Mouse (Mus musculus) MEL (cell line): Measurements from ENCODE around the gene Ckap4. TPM values are rescaled to one million over a fixed set of nuclear protein-coding genes. Genes with fewer than 3 reads are reported as not detected.

ENCODE experiments used
- DNase-seq: peaks from one replicate; pipeline ENCODE4 v3.0.0; 2011; ENCODE audit warnings: low read depth, low spot score
- H3K27ac ChIP-seq: 2 replicates; pipeline ENCODE4 v1.5.1; 2012; ENCODE audit warnings: low read depth, mild to moderate bottlenecking, control low read depth, low read length, moderate library complexity; ENCODE audit not compliant: control insufficient read depth
- H3K27me3 ChIP-seq, 2 experiments: fragments of 150-350 bp in 1 of 2; sonication (generic) in 1 of 2; 2 replicates each; pipeline ENCODE4 v1.6.1; 2012; ENCODE audit warnings: low read length in 2 of 2, mild to moderate bottlenecking in 2 of 2, improper control_type of control experiment in 1 of 2, moderate library complexity in 1 of 2; ENCODE audit not compliant: insufficient read depth in 2 of 2, control insufficient read depth in 1 of 2
- H3K36me3 ChIP-seq, 2 experiments: 2 replicates each; pipeline ENCODE4 v1.6.1; 2012 to 2014; ENCODE audit warnings: low read length in 2 of 2, improper control_type of control experiment in 1 of 2, inconsistent platforms in 1 of 2, mild to moderate bottlenecking in 1 of 2; ENCODE audit not compliant: insufficient read depth in 2 of 2, control insufficient read depth in 1 of 2
- H3K4me1 ChIP-seq, 2 experiments: fragments of 150-350 bp in 1 of 2; sonication (generic) in 1 of 2; 2 replicates each; pipeline ENCODE4 v1.6.1; 2012; ENCODE audit warnings: low read length in 2 of 2, improper control_type of control experiment in 1 of 2, mild to moderate bottlenecking in 1 of 2; ENCODE audit not compliant: insufficient read depth in 2 of 2, control insufficient read depth in 1 of 2
- H3K4me3 ChIP-seq, 2 experiments: fragments of 150-350 bp in 1 of 2; sonication (generic) in 1 of 2; 2 replicates each; pipeline ENCODE4 v1.5.1; 2012; ENCODE audit warnings: low read depth in 2 of 2, low read length in 2 of 2, mild to moderate bottlenecking in 2 of 2, moderate library complexity in 2 of 2, control low read depth in 1 of 2, improper control_type of control experiment in 1 of 2; ENCODE audit not compliant: control insufficient read depth in 1 of 2, insufficient read depth in 1 of 2
- H3K79me2 ChIP-seq: 2 replicates; pipeline ENCODE4 v1.6.1; 2012; ENCODE audit warnings: mild to moderate bottlenecking, low read length, moderate library complexity; ENCODE audit not compliant: control insufficient read depth, poor library complexity, insufficient read depth
- H3K9ac ChIP-seq: 2 replicates; pipeline ENCODE4 v1.6.1; 2012; ENCODE audit warnings: low read depth, mild to moderate bottlenecking, control low read depth, low read length, moderate library complexity; ENCODE audit not compliant: control insufficient read depth, poor library complexity, severe bottlenecking
- H3K9me3 ChIP-seq: fragments of 150-350 bp; sonication (generic); replicated peaks from 2 replicates; pipeline ENCODE4 v1.6.1; 2012; ENCODE audit warnings: mild to moderate bottlenecking, low read length, improper control_type of control experiment, moderate library complexity; ENCODE audit not compliant: insufficient read depth
- BHLHE40 ChIP-seq: IDR thresholded peaks from 2 replicates; pipeline ENCODE4 v1.6.1; 2012; ENCODE audit warnings: low read depth, mild to moderate bottlenecking, inconsistent platforms, low read length, improper control_type of control experiment, borderline replicate concordance
- EP300 ChIP-seq, 2 experiments: IDR thresholded peaks; 2 replicates each; pipeline ENCODE4 v1.6.1; 2011; ENCODE audit warnings: improper control_type of control experiment in 2 of 2, low read length in 2 of 2, low read depth in 1 of 2, mild to moderate bottlenecking in 1 of 2
- ETS1 ChIP-seq: IDR thresholded peaks from 2 replicates; pipeline ENCODE4 v1.6.1; 2012; ENCODE audit warnings: low read depth, mild to moderate bottlenecking, inconsistent platforms, low read length, improper control_type of control experiment, moderate library complexity
- GABPA ChIP-seq: IDR thresholded peaks from 2 replicates; pipeline ENCODE4 v1.6.1; 2012; ENCODE audit warnings: low read depth, mild to moderate bottlenecking, inconsistent platforms, low read length, improper control_type of control experiment, moderate library complexity
- GATA1 ChIP-seq: IDR thresholded peaks from 2 replicates; pipeline ENCODE4 v1.6.1; 2011; ENCODE audit warnings: low read depth, low read length, improper control_type of control experiment
- HCFC1 ChIP-seq: IDR thresholded peaks from 2 replicates; pipeline ENCODE4 v1.6.1; 2012; ENCODE audit warnings: low read depth, mild to moderate bottlenecking, inconsistent platforms, low read length, improper control_type of control experiment, moderate library complexity
- JUND ChIP-seq: IDR thresholded peaks from 2 replicates; pipeline ENCODE4 v1.6.1; 2011; ENCODE audit warnings: low read depth, mild to moderate bottlenecking, improper control_type of control experiment, low read length
- MEF2A ChIP-seq: IDR thresholded peaks from 2 replicates; pipeline ENCODE4 v1.6.1; 2014; ENCODE audit warnings: low read depth, mild to moderate bottlenecking, inconsistent platforms, low read length, improper control_type of control experiment; ENCODE audit not compliant: poor library complexity, insufficient replicate concordance, severe bottlenecking; ENCODE audit errors: extremely low read depth
- POLR2AphosphoS5 ChIP-seq: IDR thresholded peaks from 2 replicates; pipeline ENCODE4 v1.6.1; 2012; ENCODE audit warnings: low read depth, borderline replicate concordance, mild to moderate bottlenecking, inconsistent platforms, low read length, moderate library complexity, mixed read lengths
- TBP ChIP-seq: IDR thresholded peaks from 2 replicates; pipeline ENCODE4 v1.8.0; 2011; ENCODE audit warnings: low read depth, low read length, improper control_type of control experiment
- TCF12 ChIP-seq: IDR thresholded peaks from 2 replicates; pipeline ENCODE4 v1.6.1; 2014; ENCODE audit warnings: low read depth, mild to moderate bottlenecking, inconsistent platforms, low read length, improper control_type of control experiment, moderate library complexity
- UBTF ChIP-seq: IDR thresholded peaks from 2 replicates; pipeline ENCODE4 v1.6.1; 2012; ENCODE audit warnings: low read depth, mild to moderate bottlenecking, inconsistent platforms, low read length, improper control_type of control experiment, moderate library complexity, borderline replicate concordance; ENCODE audit not compliant: insufficient read depth
- USF1 ChIP-seq: IDR thresholded peaks from 2 replicates; pipeline ENCODE4 v1.6.1; 2014; ENCODE audit warnings: low read depth, mild to moderate bottlenecking, inconsistent platforms, low read length, improper control_type of control experiment, moderate library complexity
- ZKSCAN1 ChIP-seq: IDR thresholded peaks from 2 replicates; pipeline ENCODE4 v1.6.1; 2012; ENCODE audit warnings: low read depth, mild to moderate bottlenecking, inconsistent platforms, low read length, improper control_type of control experiment, moderate library complexity
- ZMIZ1 ChIP-seq: IDR thresholded peaks from 2 replicates; pipeline ENCODE4 v1.6.1; 2012; ENCODE audit warnings: low read depth, mild to moderate bottlenecking, inconsistent platforms, low read length, improper control_type of control experiment, moderate library complexity
- ZNF384 ChIP-seq: IDR thresholded peaks from 2 replicates; pipeline ENCODE4 v1.6.1; 2012; ENCODE audit warnings: low read depth, mild to moderate bottlenecking, inconsistent platforms, low read length, improper control_type of control experiment
- polyA plus RNA-seq, 2 experiments: library from polyadenylated mRNA; stranded (reverse) in 1 of 2; unstranded in 1 of 2; fragments of >175 nt in 1 of 2; fragments of >200 nt in 1 of 2; gene quantifications; 2 replicates each; pipeline versions ENCODE4 v1.2.1 to v1.2.4; 2012; ENCODE audit warnings: low replicate concordance in 2 of 2, low read depth in 1 of 2; ENCODE audit not compliant: insufficient read length in 2 of 2, insufficient read depth in 1 of 2, missing spikeins in 1 of 2
- total RNA-seq: library from RNA; depleted of rRNA; stranded (reverse); fragments of 300-350 nt; gene quantifications from 2 replicates; pipeline ENCODE4 v1.2.3, GENCODE M21; 2012

Gene Ckap4
- total and polyA plus RNA-seq, 3 experiments, result 1.0 to 5.2 TPM; not detected in 1

- Histone ChIP-seq H3K79me2 (no peaks in the 10 kb centered on the region), H3K4me1 (peaks cover 0 to 6% of the 10 kb centered on the region in 2 experiments; a peak in 3 of 4 replicates), H3K27me3 (peaks cover 0 to 4% of the 10 kb centered on the region in 2 experiments; a peak in 1 of 4 replicates), H3K9me3 (no peaks in the 10 kb centered on the region), H3K4me3 (no peak overlapping the region), H3K27ac (no peak overlapping the region), H3K9ac (no peak overlapping the region), H3K36me3 (peaks cover 0 to 3% of the 10 kb centered on the region in 2 experiments; a peak in 1 of 4 replicates)
- TF ChIP-seq HCFC1 (no peak), ZMIZ1 (no peak), JUND (no peak), GATA1 (no peak), USF1 (no peak), MEF2A (no peak), GABPA (no peak), TCF12 (no peak), TBP (no peak), ZNF384 (no peak), ETS1 (no peak), ZKSCAN1 (no peak), UBTF (no peak), POLR2AphosphoS5 (no peak)
- DNase-seq, result no peak
Observed at GRCm38 (mm10) chr10:84494432-84494831, 39.4 kb downstream of the Ckap4 start.

GRCm38 (mm10) chr10:84490115-84490514, 43.7 kb downstream of the Ckap4 start:
- H3K27me3 ChIP-seq, result no peaks in the 10 kb centered on the region; a peak in 1 of 4 replicates
- H3K9me3 ChIP-seq, result no peaks in the 10 kb centered on the region
- H3K4me3 ChIP-seq, result no peak overlapping the region
- DNase-seq, result peak; percentile 24
- H3K27ac ChIP-seq, result no peak overlapping the region
- TF ChIP-seq ETS1 (0 out of 2 replicates have a peak, but pooled peaks have one; percentile 38), BHLHE40 (peak; percentile 63; the same call in 1 of the 2 replicates), GATA1 (peak; percentile 15; the same call in 1 of the 2 replicates), EP300 (IDR thresholded peaks at IDR 0.05; ENCODE audit: low read depth in 1 of 2, low read length in 2 of 2) (no peak)
- peaks cover 0 to 7% of the 10 kb centered on the region in 2 experiments; a peak in 3 of 4 replicates for H3K4me1 ChIP-seq
- no peaks in the 10 kb centered on the region for H3K79me2 ChIP-seq
- H3K9ac ChIP-seq, result no peak overlapping the region
- peaks cover 0 to 3% of the 10 kb centered on the region in 2 experiments; a peak in 1 of 4 replicates for H3K36me3 ChIP-seq
